Mouse (Mus musculus) lung, adult 2 months (tissue): ENCODE results near the gene Cops3.

Experiments
- CTCF ChIP-seq: fragments of 200-500 bp; IDR thresholded peaks from 2 replicates; pipeline ENCODE4 v1.5.1; 2011; ENCODE audit warnings: mild to moderate bottlenecking, low read length, control low read depth; ENCODE audit not compliant: insufficient read depth
- POLR2A ChIP-seq: fragments of 200-500 bp; IDR thresholded peaks from 2 replicates; pipeline ENCODE4 v1.6.1; 2011; ENCODE audit warnings: low read depth, mild to moderate bottlenecking, control low read depth, low read length, borderline replicate concordance; ENCODE audit errors: extremely low read depth

GRCm38 (mm10) chr11:59805256-59805655, 34.4 kb downstream of the Cops3 start:
- TF ChIP-seq CTCF (no peak), POLR2A (no peak)
